18 mouse cellular contexts compared by ENCODE assay signal in genomic region chr4:130882762-130883161, GRCm38 (mm10).
"Had no signal": no experiment of that assay in that cellular context is flagged by ENCODE, and none has a peak within 500 bp of the region (broad histone marks: within the 10 kb centered on the region; RNA-seq: fewer than 3 reads in every experiment).

No protein-coding gene starts in this region.

- DNase-seq: liver, postnatal 0 days; lung, adult 2 months; lung, postnatal 14 days; lung, postnatal 36 days; right cerebral cortex, postnatal 14 days; thymus, adult 2 months; thymus, postnatal 25 days; thymus, postnatal 4 days had no signal

- H3K4me3 ChIP-seq: lung, embryonic 15.5 days; megakaryocyte, embryonic 14.5 days; midbrain, embryonic 13.5 days; midbrain, embryonic 15.5 days; neural tube, embryonic 12.5 days; stomach, embryonic 15.5 days had no signal

- H3K27me3 ChIP-seq: lung, embryonic 15.5 days; midbrain, embryonic 15.5 days had no signal

- H3K9ac ChIP-seq: liver, postnatal 0 days; lung, embryonic 15.5 days; midbrain, embryonic 15.5 days; neural tube, embryonic 12.5 days; stomach, embryonic 15.5 days had no signal

- H3K36me3 ChIP-seq: lung, embryonic 15.5 days; midbrain, embryonic 13.5 days; midbrain, embryonic 15.5 days; neural tube, embryonic 12.5 days; stomach, embryonic 15.5 days had no signal

- ATAC-seq: liver, postnatal 0 days; lung, postnatal 0 days; midbrain, embryonic 13.5 days; midbrain, embryonic 15.5 days had no signal

- H3K27ac ChIP-seq: lung, embryonic 15.5 days; macrophage; midbrain, embryonic 13.5 days; midbrain, embryonic 15.5 days; neural tube, embryonic 12.5 days; stomach, embryonic 15.5 days; stomach, postnatal 0 days had no signal

- H3K9me3 ChIP-seq: lung, embryonic 15.5 days; megakaryocyte, embryonic 14.5 days; midbrain, embryonic 13.5 days; midbrain, embryonic 15.5 days; neural tube, embryonic 12.5 days; stomach, embryonic 15.5 days had no signal

- H3K4me2 ChIP-seq: lung, embryonic 15.5 days; midbrain, embryonic 11.5 days; midbrain, embryonic 13.5 days; midbrain, embryonic 15.5 days; neural tube, embryonic 12.5 days; stomach, embryonic 15.5 days had no signal
